Comparison of ENCODE assay signal across 37 mouse cellular contexts in the genomic region with DNA sequence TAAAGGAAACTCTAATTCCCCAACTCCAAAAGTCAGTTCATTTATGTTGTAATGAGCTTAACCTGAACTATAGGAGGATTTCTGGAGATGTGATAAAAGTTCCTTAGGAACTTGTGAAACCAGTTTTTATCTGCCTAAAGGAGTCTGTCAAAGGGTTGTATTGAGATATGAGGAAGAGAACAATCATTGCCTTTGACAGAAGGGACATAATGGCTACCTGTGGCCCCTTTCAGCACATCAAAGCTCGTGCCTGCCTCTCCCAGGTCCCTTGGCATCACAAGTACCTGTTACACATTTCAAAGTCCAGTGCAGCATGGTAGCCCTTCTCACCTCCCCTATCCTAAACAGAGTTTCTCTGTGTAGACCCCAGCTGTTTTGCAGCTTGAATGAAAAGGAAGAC. TPM values are rescaled to one million over a fixed set of nuclear protein-coding genes. Genes with fewer than 3 reads are reported as not detected.
"Had no signal": no experiment of that assay in that cellular context is flagged by ENCODE, and none has a peak within 500 bp of the region (broad histone marks: within the 10 kb centered on the region; RNA-seq: fewer than 3 reads in every experiment).

No protein-coding gene starts in this region.

- H3K27me3 ChIP-seq: heart, embryonic 13.5 days; heart, embryonic 15.5 days; hindbrain, embryonic 12.5 days; limb, embryonic 12.5 days; liver, embryonic 13.5 days; liver, embryonic 15.5 days had no signal

- H3K27ac ChIP-seq: gastrocnemius, adult 2 months; heart, embryonic 13.5 days; heart, embryonic 15.5 days; hindbrain, embryonic 10.5 days; hindbrain, embryonic 12.5 days; hindbrain, embryonic 14.5 days; layer of hippocampus, adult 2 months; left cerebral cortex, adult 2 months; limb, embryonic 10.5 days; limb, embryonic 12.5 days; liver, embryonic 13.5 days; liver, embryonic 15.5 days had no signal

- H3K9ac ChIP-seq: heart, embryonic 13.5 days; heart, embryonic 15.5 days; hindbrain, embryonic 12.5 days; hindbrain, embryonic 14.5 days; limb, embryonic 12.5 days; liver, embryonic 13.5 days; liver, embryonic 15.5 days had no signal

- H3K4me3 ChIP-seq: gastrocnemius, adult 2 months; heart, embryonic 13.5 days; heart, embryonic 15.5 days; hindbrain, embryonic 10.5 days; hindbrain, embryonic 12.5 days; layer of hippocampus, adult 2 months; left cerebral cortex, adult 2 months; limb, embryonic 10.5 days; limb, embryonic 12.5 days; liver, embryonic 13.5 days; liver, embryonic 15.5 days had no signal

- H3K4me2 ChIP-seq: heart, embryonic 11.5 days; heart, embryonic 13.5 days; heart, embryonic 15.5 days; hindbrain, embryonic 12.5 days; hindbrain, embryonic 14.5 days; limb, embryonic 12.5 days; liver, embryonic 11.5 days; liver, embryonic 13.5 days; liver, embryonic 15.5 days had no signal

- ATAC-seq: hindbrain, embryonic 16.5 days; inflammation-experienced regulatory T-cells, adult 6 months had no signal

- H3K36me3 ChIP-seq: heart, embryonic 13.5 days; heart, embryonic 15.5 days; hindbrain, embryonic 10.5 days; hindbrain, embryonic 12.5 days; limb, embryonic 10.5 days; limb, embryonic 12.5 days; liver, embryonic 13.5 days; liver, embryonic 15.5 days had no signal

- H3K9me3 ChIP-seq: heart, embryonic 13.5 days; heart, embryonic 15.5 days; hindbrain, embryonic 10.5 days; hindbrain, embryonic 12.5 days; limb, embryonic 10.5 days; limb, embryonic 12.5 days; liver, embryonic 13.5 days; liver, embryonic 15.5 days had no signal

- DNase-seq: gastrocnemius, adult 2 months; gastrocnemius, postnatal 10 days; gastrocnemius, postnatal 25 days; heart, adult 18-20 months; heart, postnatal 4 days; kidney, adult 18-20 months; kidney, adult 8-10 months; kidney, postnatal 10 days; kidney, postnatal 25 days; kidney, postnatal 4 days; liver; liver, embryonic 13.5 days had no signal

RNA-seq across cellular contexts. Expression of a gene that starts 17.2 kb away (rescaled TPM):
- total RNA-seq: gastrocnemius, adult 2 months; gastrocnemius, postnatal 25 days; gastrocnemius, postnatal 4 days; granulocyte monocyte progenitor cell, adult 5-6 weeks; heart, adult 18-20 months; heart, postnatal 25 days; heart, postnatal 4 days; layer of hippocampus, adult 2 months; layer of hippocampus, postnatal 10 days; layer of hippocampus, postnatal 25 days; left cerebral cortex, adult 2 months; left cerebral cortex, postnatal 14 days; left cerebral cortex, postnatal 36 days had no signal
- polyA plus RNA-seq: frontal cortex, adult 2 months; heart, embryonic 11.5 days; heart, embryonic 15.5 days; heart, postnatal 0 days; hindbrain, embryonic 10.5 days; hindbrain, embryonic 12.5 days; hindbrain, embryonic 14.5 days; hindbrain, embryonic 16.5 days; inflammation-experienced regulatory T-cells, adult 6 months; kidney, embryonic 14.5 days; kidney, embryonic 16.5 days; limb, embryonic 10.5 days; limb, embryonic 12.5 days; liver, embryonic 11.5 days; liver, embryonic 13.5 days; liver, embryonic 15.5 days had no signal
